Mouse (Mus musculus) thymus, adult 2 months (tissue): ENCODE data around the gene Mrps18c.

Source experiments
- CTCF ChIP-seq: fragments of 200-500 bp; IDR thresholded peaks from 2 replicates; pipeline ENCODE4 v1.5.1; 2012; ENCODE audit warnings: mild to moderate bottlenecking, control low read depth, low read length, moderate library complexity, borderline replicate concordance; ENCODE audit not compliant: control insufficient read depth, poor library complexity, insufficient read depth; ENCODE audit errors: extremely low read depth
- POLR2A ChIP-seq: fragments of 200-500 bp; IDR thresholded peaks from 2 replicates; pipeline ENCODE4 v1.6.1; 2012; ENCODE audit warnings: mild to moderate bottlenecking, low read length, control low read depth, moderate library complexity; ENCODE audit not compliant: control insufficient read depth, poor library complexity, insufficient read depth; ENCODE audit errors: extremely low read depth

- TF ChIP-seq POLR2A: no peak
- TF ChIP-seq CTCF: no peak
Measured at GRCm38 (mm10) chr5:100753407-100753806, 45.0 kb upstream of the Mrps18c start.
